In genomic region chr3:144413821-144414220, GRCm38 (mm10) we compare ENCODE assay signal across 30 mouse cellular contexts.
DNase-seq lines count a peak whose midpoint lies in the region; ATAC-seq and TF ChIP-seq lines count a peak whose summit lies in the region.
"Had no signal": no experiment of that assay in that cellular context is flagged by ENCODE, and none has a peak within 500 bp of the region (broad histone marks: within the 10 kb centered on the region; RNA-seq: fewer than 3 reads in every experiment).

No protein-coding gene starts in this region.

- no peak for DNase-seq in forebrain, embryonic 14.5 days (ENCODE audit: low spot score)
- no peak for DNase-seq in forebrain, embryonic 10.5 days (ENCODE audit: extremely low spot score, low spot score)
- DNase-seq in forebrain, postnatal 0 days = no peak
- DNase-seq in R1 (ENCODE audit: low read depth, low spot score) = peak; percentile 93
- DNase-seq in testis, postnatal 14 days (ENCODE audit: low spot score) = no peak
- no peak for DNase-seq in frontal cortex, postnatal 10 days (ENCODE audit: low spot score in 2 of 2)
- DNase-seq: adrenal gland, adult 8-10 months; adrenal gland, postnatal 25 days; cerebellum, adult 11-12 months; cerebellum, adult 8-10 months; cerebellum, postnatal 10 days; cerebellum, postnatal 36 days; embryo, embryonic 11 days; gastrocnemius, postnatal 25 days; heart, adult 18-20 months; heart, postnatal 10 days; heart, postnatal 36 days; kidney, adult 2 months had no signal

- H3K27ac ChIP-seq in forebrain, embryonic 14.5 days (ENCODE audit: low read depth, low read length) = 0 out of 2 replicates have a peak overlapping the region, but pooled peaks have one; percentile 5
- no peak overlapping the region for H3K27ac ChIP-seq in forebrain, embryonic 10.5 days
- peak overlapping the region; percentile 21; the same call in 1 of the 2 replicates for H3K27ac ChIP-seq in forebrain, postnatal 0 days (ENCODE audit: low read depth, low read length)
- H3K27ac ChIP-seq in forebrain, embryonic 12.5 days = no peak overlapping the region
- H3K27ac ChIP-seq in ES-Bruce4 (ENCODE audit: insufficient read depth, low read length) = peak overlapping the region; percentile 49
- H3K27ac ChIP-seq: embryonic facial prominence, embryonic 10.5 days; heart, embryonic 15.5 days; hindbrain, embryonic 10.5 days; hindbrain, embryonic 13.5 days; intestine, embryonic 15.5 days had no signal

- no peak overlapping the region for H3K9ac ChIP-seq in forebrain, embryonic 14.5 days (ENCODE audit: low read length)
- H3K9ac ChIP-seq in forebrain, postnatal 0 days = no peak overlapping the region
- no peak overlapping the region for H3K9ac ChIP-seq in forebrain, embryonic 12.5 days
- H3K9ac ChIP-seq in ES-Bruce4 (ENCODE audit: low read depth, poor library complexity, severe bottlenecking) = no peak overlapping the region
- H3K9ac ChIP-seq: embryonic facial prominence, embryonic 13.5 days; heart, embryonic 12.5 days; heart, embryonic 15.5 days; hindbrain, embryonic 13.5 days; intestine, embryonic 15.5 days had no signal

- H3K9me3 ChIP-seq in forebrain, embryonic 14.5 days (replicated peaks; ENCODE audit: control insufficient read depth, low read length) = no peaks in the 10 kb centered on the region
- H3K9me3 ChIP-seq in forebrain, embryonic 10.5 days = peaks cover 5% of the 10 kb centered on the region; the same call in 1 of the 2 replicates
- H3K9me3 ChIP-seq in forebrain, postnatal 0 days (ENCODE audit: low read length) = no peaks in the 10 kb centered on the region
- H3K9me3 ChIP-seq in forebrain, embryonic 12.5 days = no peaks in the 10 kb centered on the region
- peaks cover 13% of the 10 kb centered on the region for H3K9me3 ChIP-seq in ES-Bruce4 (replicated peaks; ENCODE audit: control insufficient read depth, insufficient read depth, low read length, poor library complexity, severe bottlenecking)
- H3K9me3 ChIP-seq: embryonic facial prominence, embryonic 13.5 days; heart, embryonic 12.5 days; heart, embryonic 15.5 days; intestine, embryonic 15.5 days had no signal

- no peaks in the 10 kb centered on the region for H3K27me3 ChIP-seq in forebrain, embryonic 14.5 days (replicated peaks; ENCODE audit: control insufficient read depth, insufficient read depth, low read length)
- H3K27me3 ChIP-seq in forebrain, embryonic 10.5 days (ENCODE audit: poor library complexity, severe bottlenecking) = peaks cover 13% of the 10 kb centered on the region
- no peaks in the 10 kb centered on the region for H3K27me3 ChIP-seq in forebrain, postnatal 0 days (ENCODE audit: insufficient read depth, low read length)
- H3K27me3 ChIP-seq in forebrain, embryonic 12.5 days = no peaks in the 10 kb centered on the region; the same call in 1 of the 2 replicates
- no peaks in the 10 kb centered on the region for H3K27me3 ChIP-seq in ES-Bruce4 (ENCODE audit: control insufficient read depth, insufficient read depth, low read length, poor library complexity, severe bottlenecking)
- H3K27me3 ChIP-seq: heart, embryonic 12.5 days; heart, embryonic 15.5 days; hindbrain, embryonic 13.5 days; intestine, embryonic 15.5 days had no signal

- H3K36me3 ChIP-seq in forebrain, embryonic 14.5 days (ENCODE audit: control insufficient read depth, insufficient read depth, low read length) = no peaks in the 10 kb centered on the region
- no peaks in the 10 kb centered on the region for H3K36me3 ChIP-seq in forebrain, embryonic 10.5 days (replicated peaks)
- no peaks in the 10 kb centered on the region for H3K36me3 ChIP-seq in forebrain, postnatal 0 days (ENCODE audit: insufficient read depth)
- no peaks in the 10 kb centered on the region for H3K36me3 ChIP-seq in forebrain, embryonic 12.5 days (replicated peaks)
- H3K36me3 ChIP-seq in ES-Bruce4 (ENCODE audit: control insufficient read depth, insufficient read depth, low read length, poor library complexity, severe bottlenecking) = no peaks in the 10 kb centered on the region
- H3K36me3 ChIP-seq: embryonic facial prominence, embryonic 10.5 days; embryonic facial prominence, embryonic 13.5 days; heart, embryonic 12.5 days; heart, embryonic 15.5 days; hindbrain, embryonic 10.5 days; hindbrain, embryonic 13.5 days; intestine, embryonic 15.5 days had no signal

- H3K4me3 ChIP-seq in forebrain, embryonic 14.5 days (ENCODE audit: low read depth, low read length) = no peak overlapping the region
- no peak overlapping the region for H3K4me3 ChIP-seq in forebrain, embryonic 10.5 days
- no peak overlapping the region for H3K4me3 ChIP-seq in forebrain, postnatal 0 days (ENCODE audit: low read depth, low read length)
- H3K4me3 ChIP-seq in forebrain, embryonic 12.5 days (replicated peaks) = no peak overlapping the region
- no peak overlapping the region for H3K4me3 ChIP-seq in ES-Bruce4 (ENCODE audit: low read depth, low read length)
- H3K4me3 ChIP-seq: embryonic facial prominence, embryonic 10.5 days; embryonic facial prominence, embryonic 13.5 days; erythroblast, embryonic 14.5 days; heart, embryonic 12.5 days; heart, embryonic 15.5 days; hindbrain, embryonic 10.5 days; hindbrain, embryonic 13.5 days; intestine, embryonic 15.5 days had no signal

- no peak for TF ChIP-seq POLR2A in ES-Bruce4 (IDR thresholded peaks at IDR 0.05; ENCODE audit: insufficient read depth, low read length)

- TF ChIP-seq EP300 in ES-Bruce4 (IDR thresholded peaks at IDR 0.05; ENCODE audit: insufficient read depth, low read depth, low read length) = peak; percentile 61

- ATAC-seq in forebrain, embryonic 14.5 days = no peak
- no peak for ATAC-seq in forebrain, postnatal 0 days
- ATAC-seq in forebrain, embryonic 12.5 days (ENCODE audit: low FRiP score) = no peak
- ATAC-seq: activated CD4-positive, CD25-positive, alpha-beta regulatory T cell, adult 4 months; hindbrain, embryonic 16.5 days; intestine, embryonic 15.5 days had no signal

- 46% methylated on average over 7 of the region's 7 CpGs for WGBS in forebrain, embryonic 14.5 days
- 45% methylated on average over 7 of the region's 7 CpGs for WGBS in forebrain, embryonic 10.5 days
- 54% methylated on average over 7 of the region's 7 CpGs for WGBS in forebrain, postnatal 0 days
- 42% methylated on average over 7 of the region's 7 CpGs for WGBS in forebrain, embryonic 12.5 days

- peaks cover 21% of the 10 kb centered on the region for H3K4me1 ChIP-seq in forebrain, embryonic 14.5 days (ENCODE audit: control insufficient read depth, insufficient read depth, low read length)
- peaks cover 29% of the 10 kb centered on the region for H3K4me1 ChIP-seq in forebrain, embryonic 10.5 days
- H3K4me1 ChIP-seq in forebrain, postnatal 0 days (ENCODE audit: insufficient read depth) = peaks cover 14% of the 10 kb centered on the region
- H3K4me1 ChIP-seq in forebrain, embryonic 12.5 days = peaks cover 29% of the 10 kb centered on the region
- H3K4me1 ChIP-seq in ES-Bruce4 (ENCODE audit: control insufficient read depth, insufficient read depth, low read length) = peaks cover 5% of the 10 kb centered on the region

- TF ChIP-seq CTCF in forebrain, postnatal 0 days (IDR thresholded peaks at IDR 0.05; ENCODE audit: low read depth) = no peak
- TF ChIP-seq CTCF in ES-Bruce4 (IDR thresholded peaks at IDR 0.05; ENCODE audit: low read depth, low read length) = no peak

- H3K4me2 ChIP-seq in forebrain, embryonic 14.5 days (ENCODE audit: low read length) = no peak overlapping the region
- H3K4me2 ChIP-seq in forebrain, postnatal 0 days (ENCODE audit: low read depth) = no peak overlapping the region
- H3K4me2 ChIP-seq in forebrain, embryonic 12.5 days = no peak overlapping the region
- H3K4me2 ChIP-seq: embryonic facial prominence, embryonic 13.5 days; heart, embryonic 15.5 days; hindbrain, embryonic 13.5 days; intestine, embryonic 15.5 days had no signal

Comparison
In these comparisons a context has a peak if more than half of its experiments do, and no peak if none do; other contexts are left out.
1. H3K27ac ChIP-seq: peak in forebrain, embryonic 14.5 days (single experiment), forebrain, postnatal 0 days (single experiment) and ES-Bruce4 (single experiment); none in forebrain, embryonic 10.5 days (single experiment) and forebrain, embryonic 12.5 days (single experiment).